Mouse (Mus musculus): Measurements from ENCODE around the gene P3h3.
"Not testable (repeated sequence)": the region's sequence is repeated elsewhere in the genome, so short reads cannot be mapped to it uniquely, and the experiment has no call there.

Gene P3h3

DNA sequence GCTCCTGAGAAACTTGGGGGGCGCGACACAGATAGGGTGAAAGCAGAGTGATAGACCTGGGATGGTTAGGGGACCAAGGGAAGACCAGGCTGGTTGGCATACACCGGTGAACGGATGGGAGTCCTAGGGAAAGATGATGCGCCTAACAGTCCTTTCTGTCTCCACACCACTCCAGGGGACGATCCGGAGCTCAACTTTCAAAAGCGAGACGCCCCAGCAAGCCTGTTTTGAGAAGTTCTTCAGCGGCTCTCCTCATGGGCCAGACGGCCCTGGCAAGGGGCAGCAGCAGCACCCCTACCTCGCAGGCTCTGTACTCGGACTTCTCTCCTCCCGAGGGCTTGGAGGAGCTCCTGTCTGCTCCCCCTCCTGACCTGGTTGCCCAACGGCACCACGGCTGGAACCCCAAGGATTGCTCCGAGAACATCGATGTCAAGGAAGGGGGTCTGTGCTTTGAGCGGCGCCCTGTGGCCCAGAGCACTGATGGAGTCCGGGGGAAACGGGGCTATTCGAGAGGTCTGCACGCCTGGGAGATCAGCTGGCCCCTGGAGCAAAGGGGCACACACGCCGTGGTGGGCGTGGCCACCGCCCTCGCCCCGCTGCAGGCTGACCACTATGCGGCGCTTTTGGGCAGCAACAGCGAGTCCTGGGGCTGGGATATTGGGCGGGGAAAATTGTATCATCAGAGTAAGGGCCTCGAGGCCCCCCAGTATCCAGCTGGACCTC, 48.3 kb downstream of the P3h3 start:
- peak; percentile 87 for DNase-seq (ENCODE audit: low spot score)

DNA sequence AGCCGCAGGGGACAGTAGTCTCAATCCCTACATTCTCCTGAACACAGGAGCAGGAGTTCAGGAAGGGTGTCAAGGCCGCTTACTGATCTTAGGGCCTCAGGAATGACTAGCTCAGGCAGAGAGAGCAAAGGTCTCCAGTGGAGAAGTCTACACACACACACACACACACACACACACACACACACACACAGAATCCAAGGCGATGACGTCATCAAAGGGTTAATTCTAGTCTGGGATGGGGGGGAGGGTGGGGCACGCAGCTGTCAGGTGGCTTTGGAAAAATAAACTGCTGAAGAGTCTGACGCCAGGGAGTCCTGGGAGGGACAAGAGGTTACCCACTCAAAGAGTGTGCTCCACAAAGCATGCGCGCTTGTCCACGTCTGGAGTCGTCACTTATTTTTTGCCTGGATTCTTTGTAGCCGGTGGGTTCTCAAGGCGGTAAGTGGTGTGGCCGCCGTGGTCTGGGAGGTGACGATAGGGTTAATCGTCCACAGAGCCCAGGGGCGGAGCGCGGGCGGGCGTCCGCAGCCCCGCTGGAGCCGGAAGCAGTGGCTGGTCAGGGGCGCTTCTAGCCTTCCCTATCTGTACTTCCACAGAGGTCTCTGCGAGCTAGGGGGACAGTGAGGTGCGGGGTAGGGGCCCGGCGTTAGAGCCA, 49.1 kb downstream of the P3h3 start, which contains the start of gene Spsb2:
TSS of gene Spsb2 (plus strand) at position 304 of the 655 bp plus-strand sequence.
- peak; percentile 80 for DNase-seq (ENCODE audit: low spot score)

DNA sequence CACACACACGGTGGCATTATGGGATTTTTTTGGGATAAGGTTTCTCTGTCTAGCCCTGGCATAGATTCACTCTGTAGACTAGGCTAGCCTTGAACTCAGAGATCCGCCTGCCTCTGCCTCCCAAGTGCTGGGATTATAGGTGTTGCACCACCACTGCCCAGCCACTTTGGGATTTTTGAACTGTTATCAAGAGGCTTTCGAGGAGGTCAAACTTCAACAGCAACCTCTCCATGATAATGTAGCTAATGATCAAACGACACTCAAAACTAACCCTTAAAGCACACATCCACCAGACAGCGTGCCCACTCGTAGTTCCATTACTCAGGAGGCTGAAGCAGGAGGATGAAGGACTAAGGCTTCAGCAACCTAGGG, 49.6 kb downstream of the P3h3 start:
- no peak for DNase-seq (ENCODE audit: low spot score)

DNA sequence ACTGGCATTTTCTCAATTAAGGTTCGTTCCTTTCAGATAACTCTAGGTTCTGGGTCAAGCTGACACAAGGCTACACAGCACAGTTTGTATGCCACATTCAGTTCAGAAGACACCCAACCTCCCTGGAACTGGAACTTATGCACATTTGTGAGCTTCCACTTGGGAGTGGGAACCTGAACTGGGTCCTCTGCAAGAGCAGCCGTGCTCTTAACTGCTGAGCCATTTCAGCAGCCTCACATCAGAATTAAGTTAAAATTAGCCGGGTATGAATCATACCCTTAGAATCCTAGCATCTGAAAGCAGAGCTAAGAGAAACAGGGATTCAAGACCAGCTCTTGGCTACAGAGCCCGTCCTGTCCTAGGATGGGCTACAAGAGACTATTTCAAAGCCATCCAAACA, 50.2 kb downstream of the P3h3 start:
- no peak for DNase-seq (ENCODE audit: low spot score)

DNA sequence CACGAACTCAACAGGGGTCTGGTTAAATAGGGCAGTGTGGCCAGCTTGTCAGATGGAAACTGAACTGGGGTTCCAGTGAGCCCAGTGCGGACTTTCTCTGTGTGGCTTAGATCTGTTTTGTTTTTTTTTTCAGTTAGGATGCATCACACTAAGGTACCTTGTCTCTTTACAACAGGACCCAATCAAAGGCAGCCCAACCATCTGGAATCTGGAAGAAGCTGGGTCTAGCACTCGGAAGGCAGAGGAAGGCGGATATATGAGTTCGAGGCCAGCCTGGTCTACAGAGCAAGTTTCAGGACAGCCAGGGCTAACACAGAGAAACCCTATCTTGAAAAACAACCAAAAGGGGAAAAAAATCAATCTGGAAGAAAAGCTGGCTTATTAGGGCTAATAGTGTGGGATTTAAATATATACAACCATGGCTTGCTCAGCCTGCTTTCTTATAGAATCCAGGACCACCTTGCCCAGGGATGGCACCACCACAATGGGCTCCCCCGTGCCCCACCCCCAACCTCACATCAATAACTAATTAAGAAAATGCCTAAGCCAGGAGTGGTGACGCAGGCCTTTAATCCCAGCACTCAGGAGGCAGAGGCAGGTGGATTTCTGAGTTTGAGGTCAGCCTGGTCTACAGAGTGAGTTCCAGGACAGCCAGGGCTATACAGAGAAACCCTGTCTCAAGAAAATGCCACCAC, 51.0 kb downstream of the P3h3 start:
- no peak for DNase-seq (ENCODE audit: low spot score)

DNA sequence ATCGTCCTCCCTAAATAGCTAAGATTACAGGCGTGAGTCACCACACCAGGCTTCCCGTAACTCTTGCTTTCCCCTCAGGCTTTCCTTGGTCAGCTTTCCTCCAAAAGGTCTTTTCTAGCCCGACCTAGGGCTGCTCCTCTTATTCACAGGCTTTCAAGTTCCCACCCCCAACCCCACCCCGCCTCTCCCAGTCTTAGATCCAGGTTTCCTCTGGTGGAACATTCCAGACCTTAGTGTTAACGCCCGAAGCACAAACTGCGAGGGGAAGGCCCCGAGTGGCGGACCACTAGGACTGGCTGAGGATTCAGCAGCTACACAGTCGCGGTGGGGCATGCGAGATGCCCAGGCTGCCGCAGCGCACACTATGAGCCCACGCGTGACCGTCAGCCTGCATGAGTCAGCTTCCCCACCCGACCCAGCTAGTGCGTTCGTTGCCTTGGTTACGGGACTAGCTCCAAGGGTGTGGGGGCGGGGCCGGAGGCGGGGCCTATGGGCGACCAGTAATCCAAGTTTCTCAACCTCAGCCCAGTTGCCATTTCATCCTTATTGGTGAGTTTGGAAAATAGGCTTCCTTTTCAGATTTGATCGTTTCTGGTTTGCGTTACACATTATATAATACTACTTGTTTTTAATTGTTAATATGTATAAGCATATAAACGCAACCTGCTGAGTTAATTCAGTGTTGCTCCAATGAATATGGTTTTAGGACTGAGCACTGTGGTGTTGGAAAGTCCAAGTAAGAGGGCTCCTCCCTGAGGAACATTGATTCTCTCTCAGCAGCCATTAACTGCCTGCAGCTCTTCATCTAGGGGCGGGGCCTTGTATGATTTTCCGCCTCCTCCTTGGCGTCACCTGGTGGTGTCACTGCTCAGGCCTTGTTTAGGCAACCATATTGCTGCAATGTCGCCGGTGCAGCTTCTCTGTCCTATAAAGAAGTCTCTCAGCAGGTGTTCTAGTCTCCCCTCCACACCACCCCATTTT, 51.9 kb downstream of the P3h3 start:
- peak; percentile 95 for DNase-seq (ENCODE audit: low spot score)

GRCm38 (mm10) chr6:124804341-124804740, 53.2 kb downstream of the P3h3 start:
- DNase-seq (ENCODE audit: low spot score): no peak

DNA sequence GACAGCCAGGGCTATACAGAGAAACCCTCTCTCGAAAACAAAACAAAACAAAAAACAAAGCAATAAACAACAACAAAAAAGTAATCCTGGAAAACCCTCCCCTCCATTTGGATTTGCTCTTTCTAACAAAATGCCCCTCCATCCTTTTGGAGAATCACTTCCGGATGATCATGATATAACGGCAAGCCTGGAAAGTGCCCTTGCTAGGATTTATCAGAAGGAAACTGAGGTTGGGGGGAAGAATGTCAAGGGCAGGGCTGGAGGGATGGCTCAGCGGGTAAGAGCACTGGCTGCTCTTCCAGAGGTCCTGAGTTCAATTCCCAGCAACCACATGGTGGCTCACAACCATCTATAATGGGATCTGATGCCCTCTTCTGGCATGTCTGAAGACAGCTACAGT, 53.9 kb downstream of the P3h3 start:
- DNase-seq (ENCODE audit: low spot score): not testable (repeated sequence)

- no peak for DNase-seq (ENCODE audit: low spot score)
Observed at GRCm38 (mm10) chr6:124803061-124803460, 54.5 kb downstream of the P3h3 start.

DNA sequence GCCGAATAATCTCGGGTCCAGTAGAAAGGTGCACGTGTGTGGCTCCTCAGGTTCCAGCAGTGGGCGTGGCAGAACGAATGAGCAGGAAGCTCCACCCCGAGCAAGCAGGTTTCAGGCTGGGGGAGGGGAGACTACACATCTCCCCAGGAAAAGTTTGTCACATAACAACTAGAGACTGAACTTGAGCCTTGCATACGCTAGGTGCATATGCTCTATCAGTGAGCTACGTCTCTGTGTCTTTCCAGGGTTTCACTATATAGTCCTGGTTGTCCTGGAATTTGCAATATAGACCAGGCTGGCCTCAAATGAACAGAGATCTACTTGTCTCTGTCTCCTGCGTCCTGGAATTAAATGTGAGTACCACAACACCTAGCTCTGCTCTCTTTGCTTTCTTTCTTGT, 55.2 kb downstream of the P3h3 start:
- DNase-seq (ENCODE audit: low spot score): not testable (repeated sequence)

DNA sequence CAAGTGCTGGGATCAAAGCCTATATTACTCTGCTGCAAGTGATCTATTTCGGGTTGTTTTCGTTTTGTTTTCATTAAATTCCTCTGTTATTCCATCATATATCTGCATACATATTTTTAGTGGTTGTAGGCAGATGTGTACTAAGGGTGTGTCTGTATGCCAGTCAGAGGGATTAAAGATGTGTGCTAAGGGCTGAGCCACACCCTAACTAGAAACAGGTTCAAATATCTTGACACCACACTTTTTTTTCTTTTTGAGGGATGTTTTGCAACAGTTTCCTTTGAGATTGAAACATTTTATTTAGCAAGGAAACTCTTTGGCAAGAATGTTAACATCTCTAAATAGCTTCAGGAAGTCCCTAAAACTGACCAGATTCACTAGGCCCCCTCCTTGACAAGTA, 61.4 kb downstream of the P3h3 start:
- DNase-seq (ENCODE audit: low spot score): no peak

DNA sequence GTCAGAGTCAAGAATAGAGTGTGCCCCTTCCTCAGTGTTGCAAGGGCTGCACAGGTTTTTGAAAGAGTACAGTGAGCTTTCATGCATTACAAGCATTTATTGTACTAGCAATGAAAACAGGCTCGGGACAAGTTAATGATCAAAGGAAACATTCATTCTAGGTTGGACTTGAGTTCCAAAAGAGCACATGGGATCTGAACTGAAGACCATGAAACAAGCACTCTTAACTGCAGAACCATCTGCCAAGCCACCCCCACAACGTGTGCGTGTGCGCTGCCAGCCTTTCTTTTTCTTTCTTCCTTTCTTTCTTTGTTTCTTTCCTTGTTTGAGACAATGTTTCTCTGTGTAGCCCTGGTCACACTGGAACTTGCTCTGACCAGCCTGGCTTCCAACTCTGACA, 61.8 kb downstream of the P3h3 start:
- no peak for DNase-seq (ENCODE audit: low spot score)

- no peak for DNase-seq (ENCODE audit: low spot score)
Observed at GRCm38 (mm10) chr6:124791911-124792310, 65.6 kb downstream of the P3h3 start.
